Mouse (Mus musculus): Measurements from ENCODE around the gene Mef2a. TPM values are rescaled to one million over a fixed set of nuclear protein-coding genes. Genes with fewer than 3 reads are reported as not detected.

Mef2a gene
- total RNA-seq, 1 experiment: 14.3 TPM

DNA sequence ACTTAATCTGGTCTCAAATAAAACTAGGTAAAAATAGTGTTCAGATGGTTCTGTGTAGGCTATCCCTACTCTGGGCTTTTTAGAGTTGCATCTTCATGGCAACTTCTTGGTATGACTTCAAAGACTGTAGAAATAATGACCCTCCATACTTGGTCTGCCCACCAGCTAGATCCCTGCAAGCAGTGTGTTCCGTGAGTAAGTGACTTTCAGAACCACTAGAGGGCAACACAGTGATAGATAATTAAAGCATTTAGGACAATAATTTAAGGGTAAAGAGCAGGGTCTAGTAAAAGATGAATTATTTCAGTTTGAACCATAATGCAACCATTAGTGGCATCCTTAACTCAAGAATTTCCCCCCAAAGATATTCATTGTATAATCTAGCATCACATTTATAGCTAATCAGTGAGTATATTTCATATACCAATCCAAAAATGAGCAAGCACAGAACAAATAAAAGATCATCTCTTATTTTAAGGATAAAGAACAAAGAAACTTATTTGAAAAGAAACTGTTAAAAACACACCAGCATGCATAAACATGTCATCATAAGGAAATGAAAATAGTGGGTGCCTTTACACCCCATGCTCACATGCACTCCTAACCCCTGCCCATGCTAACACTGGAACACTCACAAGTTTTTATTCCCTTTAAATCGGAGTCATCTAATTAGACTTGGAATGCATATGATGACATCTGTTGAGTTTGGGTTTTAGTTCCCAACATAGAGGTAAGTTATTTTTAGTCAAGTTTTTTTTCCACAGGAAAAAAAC lies 129.4 kb downstream of the Mef2a start:
- H3K4me1 ChIP-seq (ENCODE audit: control insufficient read depth in 2 of 2, insufficient read depth in 2 of 2, low read length in 2 of 2, poor library complexity in 1 of 2): no peaks in the 10 kb centered on the region
- H3K9ac ChIP-seq (ENCODE audit: insufficient read depth, low read depth, low read length, poor library complexity, severe bottlenecking): no peak overlapping the region
- no peak for DNase-seq (ENCODE audit: low read depth, low spot score)
- no peak overlapping the region for H3K27ac ChIP-seq (ENCODE audit: insufficient read depth, low read depth, low read length, poor library complexity, severe bottlenecking)
- H3K4me3 ChIP-seq (ENCODE audit: insufficient read depth in 1 of 2, low read depth in 1 of 2, low read length in 2 of 2, poor library complexity in 1 of 2, severe bottlenecking in 1 of 2): no peak overlapping the region
- H3K36me3 ChIP-seq (ENCODE audit: control insufficient read depth, insufficient read depth, low read length, poor library complexity, severe bottlenecking): no peaks in the 10 kb centered on the region
- H3K9me3 ChIP-seq (ENCODE audit: control insufficient read depth, insufficient read depth, low read depth, low read length): no peaks in the 10 kb centered on the region
- in situ Hi-C loops (cut with MboI; ENCODE audit: low sequenced_read_pairs in 2 of 2, unreplicated experiment in 2 of 2): loop anchor here (5.0 to 10.0 kb wide), 2 partner anchors 381 to 389 kb away; no protein-coding TSS in a partner anchor
- TF ChIP-seq HCFC1 (IDR thresholded peaks at IDR 0.05; ENCODE audit: borderline replicate concordance, insufficient read depth, low read length): no peak
- no peak for TF ChIP-seq CHD2 (IDR thresholded peaks at IDR 0.05; ENCODE audit: low read depth, low read length)
- no peak for TF ChIP-seq ZC3H11A (IDR thresholded peaks at IDR 0.05; ENCODE audit: borderline replicate concordance, low read depth, low read length)
- no peak for TF ChIP-seq ZNF384 (IDR thresholded peaks at IDR 0.05; ENCODE audit: low read depth, low read length)
- no peak for TF ChIP-seq MAFK (IDR thresholded peaks at IDR 0.05; ENCODE audit: insufficient read depth, low read depth, low read length)

DNA sequence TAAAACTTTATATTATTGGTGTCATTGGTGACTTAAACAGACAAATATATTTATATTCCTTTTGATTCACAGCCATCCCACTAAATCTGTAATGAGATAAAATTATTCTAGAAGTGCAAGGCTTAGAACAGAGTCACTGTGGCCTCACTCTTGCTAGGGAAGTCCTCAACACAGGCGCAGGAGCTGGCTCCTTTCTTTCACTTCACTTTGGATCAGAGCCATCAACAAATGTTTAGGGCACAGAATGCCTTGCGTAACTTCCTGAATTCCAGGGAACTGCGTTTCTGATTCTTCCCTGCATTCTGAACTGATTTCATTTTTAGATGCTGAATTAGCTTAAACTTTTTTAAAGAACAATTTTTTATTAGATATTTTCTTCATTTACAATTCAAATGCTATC lies 130.7 kb downstream of the Mef2a start:
- in situ Hi-C loops (cut with MboI; ENCODE audit: low sequenced_read_pairs in 2 of 2, unreplicated experiment in 2 of 2): loop anchor here (5.0 to 10.0 kb wide), 2 partner anchors 383 to 390 kb away; no protein-coding TSS in a partner anchor

DNA sequence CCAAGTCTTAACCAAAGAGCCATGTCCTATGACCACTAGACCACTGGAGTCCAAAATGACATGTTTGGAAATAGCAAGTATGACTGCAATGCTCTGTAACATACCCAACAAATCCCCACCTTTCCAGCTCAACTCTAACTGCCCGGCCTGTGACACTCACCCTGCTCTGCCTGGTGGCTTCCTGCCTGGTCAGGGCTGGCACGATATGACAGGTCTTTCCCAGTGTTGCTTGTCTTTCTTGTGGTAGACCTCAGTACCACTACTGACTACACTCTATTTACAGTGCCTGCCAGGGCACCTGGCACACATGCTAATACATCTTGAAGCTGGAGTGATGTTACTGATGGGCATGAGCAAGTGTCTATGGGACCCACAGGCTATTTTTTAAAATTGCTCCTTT lies 134.9 kb downstream of the Mef2a start:
- no peak overlapping the region for H3K27ac ChIP-seq (ENCODE audit: insufficient read depth, low read depth, low read length, poor library complexity, severe bottlenecking)
- TF ChIP-seq ZC3H11A (IDR thresholded peaks at IDR 0.05; ENCODE audit: borderline replicate concordance, low read depth, low read length): no peak
- no peak for TF ChIP-seq ZNF384 (IDR thresholded peaks at IDR 0.05; ENCODE audit: low read depth, low read length)
- TF ChIP-seq MAFK (IDR thresholded peaks at IDR 0.05; ENCODE audit: insufficient read depth, low read depth, low read length): no peak
- no peak for TF ChIP-seq CHD2 (IDR thresholded peaks at IDR 0.05; ENCODE audit: low read depth, low read length)
- no peak for TF ChIP-seq HCFC1 (IDR thresholded peaks at IDR 0.05; ENCODE audit: borderline replicate concordance, insufficient read depth, low read length)
- H3K9ac ChIP-seq (ENCODE audit: insufficient read depth, low read depth, low read length, poor library complexity, severe bottlenecking): no peak overlapping the region
- H3K9me3 ChIP-seq (ENCODE audit: control insufficient read depth, insufficient read depth, low read depth, low read length): no peaks in the 10 kb centered on the region
- H3K36me3 ChIP-seq (ENCODE audit: control insufficient read depth, insufficient read depth, low read length, poor library complexity, severe bottlenecking): peaks cover 3% of the 10 kb centered on the region; the same call in 1 of the 2 replicates
- H3K4me1 ChIP-seq (ENCODE audit: control insufficient read depth in 2 of 2, insufficient read depth in 2 of 2, low read length in 2 of 2, poor library complexity in 1 of 2): no peaks in the 10 kb centered on the region
- in situ Hi-C loops (cut with MboI; ENCODE audit: low sequenced_read_pairs in 2 of 2, unreplicated experiment in 2 of 2): no loop called here
- no peak for DNase-seq (ENCODE audit: low read depth, low spot score)
- H3K4me3 ChIP-seq (ENCODE audit: insufficient read depth in 1 of 2, low read depth in 1 of 2, low read length in 2 of 2, poor library complexity in 1 of 2, severe bottlenecking in 1 of 2): no peak overlapping the region

More for the DNA sequence above, 130.7 kb downstream of the Mef2a start:
- no peak for TF ChIP-seq MAFK (IDR thresholded peaks at IDR 0.05; ENCODE audit: insufficient read depth, low read depth, low read length)
- TF ChIP-seq HCFC1 (IDR thresholded peaks at IDR 0.05; ENCODE audit: borderline replicate concordance, insufficient read depth, low read length): no peak
- no peak for TF ChIP-seq ZC3H11A (IDR thresholded peaks at IDR 0.05; ENCODE audit: borderline replicate concordance, low read depth, low read length)
- TF ChIP-seq ZNF384 (IDR thresholded peaks at IDR 0.05; ENCODE audit: low read depth, low read length): no peak
- TF ChIP-seq CHD2 (IDR thresholded peaks at IDR 0.05; ENCODE audit: low read depth, low read length): no peak
- Histone ChIP-seq H3K36me3 (ENCODE audit: control insufficient read depth, insufficient read depth, low read length, poor library complexity, severe bottlenecking) (no peaks in the 10 kb centered on the region), H3K9ac (ENCODE audit: insufficient read depth, low read depth, low read length, poor library complexity, severe bottlenecking) (no peak overlapping the region), H3K9me3 (ENCODE audit: control insufficient read depth, insufficient read depth, low read depth, low read length) (no peaks in the 10 kb centered on the region), H3K4me3 (ENCODE audit: insufficient read depth in 1 of 2, low read depth in 1 of 2, low read length in 2 of 2, poor library complexity in 1 of 2, severe bottlenecking in 1 of 2) (no peak overlapping the region), H3K4me1 (ENCODE audit: control insufficient read depth in 2 of 2, insufficient read depth in 2 of 2, low read length in 2 of 2, poor library complexity in 1 of 2) (no peaks in the 10 kb centered on the region), H3K27ac (ENCODE audit: insufficient read depth, low read depth, low read length, poor library complexity, severe bottlenecking) (no peak overlapping the region)
- DNase-seq (ENCODE audit: low read depth, low spot score): no peak

DNA sequence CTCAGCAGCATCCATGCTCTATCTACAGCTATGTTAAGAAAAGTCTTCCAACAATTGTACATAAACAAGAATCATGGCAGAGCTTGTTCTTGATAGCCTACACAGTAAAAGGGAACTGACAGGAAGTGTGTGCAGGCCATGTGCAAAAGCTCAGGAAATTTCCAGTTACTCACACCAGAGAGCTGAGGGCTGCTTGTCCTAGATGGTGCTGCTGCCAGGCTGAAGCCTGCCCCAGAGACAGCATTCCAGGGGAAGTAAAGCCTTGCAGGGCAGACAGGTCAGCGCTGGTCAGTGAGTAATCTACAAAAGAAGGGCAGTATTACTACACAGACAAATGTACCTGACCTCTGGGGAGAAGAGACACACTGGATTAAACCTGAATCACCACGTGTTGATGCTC lies 136.3 kb downstream of the Mef2a start:
- DNase-seq (ENCODE audit: low read depth, low spot score): no peak
- no peaks in the 10 kb centered on the region for H3K4me1 ChIP-seq (ENCODE audit: control insufficient read depth in 2 of 2, insufficient read depth in 2 of 2, low read length in 2 of 2, poor library complexity in 1 of 2)
- TF ChIP-seq MAFK (IDR thresholded peaks at IDR 0.05; ENCODE audit: insufficient read depth, low read depth, low read length): no peak
- TF ChIP-seq ZNF384 (IDR thresholded peaks at IDR 0.05; ENCODE audit: low read depth, low read length): no peak
- TF ChIP-seq CHD2 (IDR thresholded peaks at IDR 0.05; ENCODE audit: low read depth, low read length): no peak
- no peak for TF ChIP-seq ZC3H11A (IDR thresholded peaks at IDR 0.05; ENCODE audit: borderline replicate concordance, low read depth, low read length)
- TF ChIP-seq HCFC1 (IDR thresholded peaks at IDR 0.05; ENCODE audit: borderline replicate concordance, insufficient read depth, low read length): no peak
- peaks cover 3% of the 10 kb centered on the region; the same call in 1 of the 2 replicates for H3K36me3 ChIP-seq (ENCODE audit: control insufficient read depth, insufficient read depth, low read length, poor library complexity, severe bottlenecking)
- H3K9ac ChIP-seq (ENCODE audit: insufficient read depth, low read depth, low read length, poor library complexity, severe bottlenecking): no peak overlapping the region
- in situ Hi-C loops (cut with MboI; ENCODE audit: low sequenced_read_pairs in 2 of 2, unreplicated experiment in 2 of 2): no loop called here
- H3K9me3 ChIP-seq (ENCODE audit: control insufficient read depth, insufficient read depth, low read depth, low read length): no peaks in the 10 kb centered on the region
- no peak overlapping the region for H3K27ac ChIP-seq (ENCODE audit: insufficient read depth, low read depth, low read length, poor library complexity, severe bottlenecking)
- H3K4me3 ChIP-seq (ENCODE audit: insufficient read depth in 1 of 2, low read depth in 1 of 2, low read length in 2 of 2, poor library complexity in 1 of 2, severe bottlenecking in 1 of 2): no peak overlapping the region
